Mouse (Mus musculus): ENCODE results near the gene Rnf114. TPM values are rescaled to one million over a fixed set of nuclear protein-coding genes. Genes with fewer than 3 reads are reported as not detected.

The Rnf114 gene
- total RNA-seq (2023): 100 to 1,000 TPM; 119 to 121 TPM

DNA sequence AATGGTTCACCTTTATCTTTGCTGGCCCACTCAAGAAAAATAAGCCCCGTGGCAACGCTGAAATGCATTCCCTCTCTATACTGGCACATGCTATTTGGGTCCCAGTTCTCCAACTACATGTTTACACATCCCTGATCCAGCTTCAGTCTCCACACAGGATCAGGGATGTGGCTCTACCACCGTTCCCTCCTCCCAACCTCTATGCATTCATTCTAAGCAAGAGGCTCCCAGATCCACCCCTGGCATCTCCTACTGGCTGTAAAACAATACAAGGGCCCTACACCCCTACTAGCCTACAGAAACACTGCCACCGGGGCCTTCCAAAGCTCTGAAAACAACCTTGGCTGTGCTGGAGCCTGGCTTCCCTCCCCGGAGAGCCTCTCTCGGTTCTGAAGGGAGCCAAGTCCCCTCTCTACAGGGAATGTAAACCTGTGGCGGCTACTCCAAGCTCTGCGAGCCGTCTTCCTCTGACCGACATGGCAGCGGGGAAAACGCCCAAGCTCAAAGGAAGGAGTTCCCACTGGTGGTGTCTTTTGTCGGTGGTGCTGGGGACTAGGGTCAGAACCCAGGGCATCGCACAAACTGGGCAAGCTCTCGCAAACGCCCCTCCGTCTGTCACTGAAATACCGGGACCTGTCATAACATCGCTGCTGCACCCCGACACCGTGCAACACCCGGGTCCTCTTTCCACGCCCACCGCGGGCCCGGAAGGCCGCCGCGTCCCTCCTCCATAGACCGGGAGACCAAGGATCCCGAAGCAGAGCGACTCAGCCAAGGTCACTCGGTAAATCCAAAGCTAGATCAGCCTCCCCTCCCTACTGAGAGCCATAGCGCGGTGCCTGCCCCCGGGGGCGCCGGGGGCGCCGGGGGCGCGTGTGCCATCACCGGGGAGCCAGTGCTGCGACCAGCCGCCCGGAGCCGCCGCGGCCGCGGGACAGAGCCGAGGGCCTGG, at the start of gene Rnf114:
Gene Rnf114, plus strand, starts transcription at position 889 of the 952 bp plus-strand sequence.

DNA sequence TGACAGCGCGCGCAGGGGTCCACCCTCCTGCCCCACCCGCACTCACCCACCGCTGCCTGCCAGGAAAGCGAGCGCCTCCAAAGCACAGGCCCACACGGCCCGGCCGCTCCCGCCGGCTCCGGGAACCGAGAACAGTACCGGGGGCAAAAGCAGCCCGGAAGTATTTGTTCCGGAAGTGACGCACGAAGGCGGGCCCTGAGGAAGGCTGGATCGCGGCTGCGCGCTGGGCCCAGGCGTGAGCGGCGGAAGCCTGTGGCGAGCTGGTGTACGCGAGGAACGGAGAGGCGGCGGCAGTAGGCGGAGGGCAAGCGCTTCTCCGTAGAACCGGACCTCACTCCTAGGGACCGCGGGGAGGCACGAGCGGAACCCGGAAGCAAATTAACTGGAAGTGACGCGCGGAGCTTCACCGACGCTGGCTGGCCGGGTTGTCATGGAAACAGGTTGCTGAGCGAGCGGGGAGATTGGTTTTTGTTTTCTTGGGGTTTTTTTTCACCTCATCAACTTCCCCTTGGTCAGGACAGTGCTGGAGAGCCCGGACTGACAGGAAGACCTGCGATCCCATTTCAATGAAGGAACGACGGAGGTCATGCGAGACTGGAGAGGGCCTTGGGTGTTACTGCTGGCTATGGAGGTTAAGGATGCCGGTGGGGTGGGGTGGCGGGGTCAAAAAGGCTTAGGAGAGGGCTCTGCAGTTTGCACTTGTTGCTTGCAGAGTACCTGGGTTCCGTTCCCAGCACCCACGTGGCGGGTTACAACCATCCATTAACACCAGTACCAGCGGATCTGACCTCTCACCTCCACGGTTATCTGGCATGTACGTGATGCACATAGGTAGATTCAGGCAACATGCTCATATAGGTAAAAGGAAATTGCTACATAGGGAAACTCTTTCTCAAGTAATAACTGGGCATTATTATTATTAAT, 530 bp downstream of the Rnf114 start, which contains the start of gene Spata2:
Gene Spata2, minus strand, starts transcription at position 175 of the 924 bp plus-strand sequence.

DNA sequence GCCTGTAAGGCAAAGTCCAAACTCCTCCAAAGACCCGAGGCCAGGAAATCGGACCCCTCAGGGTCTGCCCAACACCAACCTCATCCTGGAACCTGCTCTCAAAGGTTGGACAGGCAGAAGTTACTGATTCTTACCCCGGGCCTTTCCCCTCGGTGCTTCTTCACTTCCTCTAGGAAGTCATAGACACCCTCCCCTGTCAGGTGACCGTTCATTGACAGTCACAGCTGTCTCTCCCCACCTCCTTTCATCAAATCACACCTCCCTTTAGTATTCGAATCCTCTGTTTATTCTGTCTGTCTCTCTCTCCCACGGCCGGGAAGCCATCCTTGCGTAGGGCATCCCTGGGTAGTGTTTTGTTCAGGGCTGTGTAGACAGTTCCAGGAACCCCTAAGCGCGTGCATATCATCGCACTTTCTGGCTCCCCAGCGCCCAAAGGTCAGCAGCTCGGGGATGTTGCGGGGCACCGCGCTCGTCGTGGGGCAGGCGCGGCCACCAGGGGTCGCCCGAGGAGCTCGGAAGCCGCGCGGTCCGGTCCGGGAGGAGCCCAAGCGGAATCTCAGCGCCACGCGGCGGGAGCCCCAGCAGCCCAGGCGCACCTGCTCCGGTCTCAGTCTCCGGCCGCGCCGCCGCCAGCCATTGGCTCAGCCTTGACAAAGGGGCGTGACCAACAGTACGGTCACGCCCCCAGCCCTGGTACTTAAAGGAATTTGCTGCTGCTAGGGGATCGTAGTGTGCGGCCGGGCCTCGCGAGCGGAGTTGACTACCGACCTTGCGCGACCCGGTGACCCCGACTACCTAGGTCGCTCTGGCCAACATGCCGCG, 45.2 kb downstream of the Rnf114 start, which contains the start of gene Snai1:
Gene Snai1, plus strand, starts transcription at position 720 of the 822 bp plus-strand sequence.

Other genes starting within 250 kb of the Rnf114 start
- 10 to 100 TPM; 36.5 to 39.4 TPM for gene B4galt5, start 143.5 kb upstream of the Rnf114 start, total RNA-seq (2023)
- 100 to 1,000 TPM in 1 of 2 experiments, 10 to 100 TPM in 1; 90.8 to 110 TPM for gene Slc9a8, start 70.9 kb upstream of the Rnf114 start, total RNA-seq (2023)
- gene Spata2, start 242 bp downstream of the Rnf114 start, total RNA-seq (2023): 10 to 100 TPM; 49.4 to 56.7 TPM
- 1 to 10 TPM in 1 of 2 experiments, under 1 TPM in 1; 0.35 to 2.0 TPM for gene Snai1, start 45.5 kb downstream of the Rnf114 start, total RNA-seq (2023)
- 100 to 1,000 TPM; 107 to 131 TPM for gene Ube2v1, start 139.4 kb downstream of the Rnf114 start, total RNA-seq (2023)
- gene Gm20431, start 168.9 kb downstream of the Rnf114 start, total RNA-seq (2023): 10 to 100 TPM; 25.6 to 34.5 TPM
- 10 to 100 TPM; 22.7 to 27.5 TPM for gene Cebpb, start 196.3 kb downstream of the Rnf114 start, total RNA-seq (2023)
- 10 to 100 TPM; 76.6 to 86.3 TPM for gene Tmem189, start 197.2 kb downstream of the Rnf114 start, total RNA-seq (2023)